Mouse (Mus musculus) embryonic fibroblast, embryonic 13.5 days (primary cell): ENCODE data around the gene Casp12.

Source experiments
- CTCF ChIP-seq: IDR thresholded peaks from 2 replicates; pipeline ENCODE4 v1.5.1; 2011; ENCODE audit warnings: mild to moderate bottlenecking, control low read depth, low read length, moderate library complexity, borderline replicate concordance; ENCODE audit not compliant: insufficient read depth
- POLR2A ChIP-seq: IDR thresholded peaks from 2 replicates; pipeline ENCODE4 v1.6.1; 2011; ENCODE audit warnings: low read depth, mild to moderate bottlenecking, control low read depth, low read length, moderate library complexity

DNA sequence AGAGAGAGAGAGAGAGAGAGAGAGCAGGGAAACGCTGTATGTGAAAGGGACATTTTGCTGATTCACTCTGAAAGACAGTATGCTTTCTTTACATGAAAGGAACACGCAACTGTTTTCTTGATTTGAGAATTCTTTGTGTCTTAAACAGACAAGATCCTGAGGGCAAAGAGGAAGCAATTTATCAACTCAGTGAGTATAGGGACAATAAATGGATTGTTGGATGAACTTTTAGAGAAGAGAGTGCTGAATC lies 46.2 kb upstream of the Casp12 start:
- no peak for TF ChIP-seq POLR2A
- TF ChIP-seq CTCF = no peak
